ENCODE assay signal across 26 mouse cellular contexts in the genomic region with DNA sequence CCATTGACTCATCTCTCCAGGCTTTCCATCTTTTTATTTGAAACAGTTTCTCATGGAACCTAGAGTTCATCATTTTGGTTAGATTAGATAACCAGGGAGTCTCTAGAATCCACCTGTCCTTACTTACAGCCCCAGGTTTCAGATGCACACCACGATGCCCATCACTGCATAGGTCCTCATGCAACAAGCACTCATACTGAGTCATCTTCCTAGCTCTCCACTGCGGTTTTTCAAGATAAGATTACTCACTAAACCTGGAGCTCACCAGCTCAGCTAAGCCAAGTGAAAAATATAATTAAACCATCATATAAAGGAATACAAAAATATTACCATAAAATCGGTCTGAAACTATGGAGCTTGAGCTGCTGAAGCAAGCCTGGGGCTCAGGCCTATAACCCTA.
"Had no signal": no experiment of that assay in that cellular context is flagged by ENCODE, and none has a peak within 500 bp of the region (broad histone marks: within the 10 kb centered on the region; RNA-seq: fewer than 3 reads in every experiment).

No protein-coding gene starts in this region.

- H3K4me1 ChIP-seq: limb, embryonic 12.5 days; limb, embryonic 15.5 days; megakaryocyte, embryonic 14.5 days; neural tube, embryonic 12.5 days; neural tube, embryonic 15.5 days; stomach, embryonic 15.5 days had no signal

- H3K27ac ChIP-seq: left cerebral cortex, adult 2 months; limb, embryonic 12.5 days; limb, embryonic 15.5 days; liver, embryonic 14.5 days; macrophage; neural tube, embryonic 12.5 days; neural tube, embryonic 15.5 days; stomach, embryonic 15.5 days had no signal

- DNase-seq: kidney, adult 18-20 months; kidney, adult 9 months; kidney, postnatal 14 days; layer of hippocampus, postnatal 36 days; left cerebral cortex, postnatal 4 days; liver, postnatal 0 days; lung, embryonic 14.5 days; midbrain, embryonic 14.5 days; retina, postnatal 1 day; right cerebral cortex, postnatal 25 days; spleen, adult 18-20 months; thymus, adult 18-20 months; thymus, postnatal 14 days; thymus, postnatal 4 days had no signal

- H3K9ac ChIP-seq: limb, embryonic 12.5 days; limb, embryonic 15.5 days; liver, embryonic 14.5 days; liver, postnatal 0 days; lung, embryonic 14.5 days; neural tube, embryonic 12.5 days; neural tube, embryonic 15.5 days; stomach, embryonic 15.5 days had no signal

- H3K4me3 ChIP-seq: left cerebral cortex, adult 2 months; limb, embryonic 12.5 days; limb, embryonic 15.5 days; megakaryocyte, embryonic 14.5 days; neural tube, embryonic 12.5 days; neural tube, embryonic 15.5 days; stomach, embryonic 15.5 days had no signal

- ATAC-seq: liver, postnatal 0 days; lung, postnatal 0 days had no signal

- H3K27me3 ChIP-seq: limb, embryonic 12.5 days; limb, embryonic 15.5 days; megakaryocyte, embryonic 14.5 days; neural tube, embryonic 12.5 days; neural tube, embryonic 15.5 days; stomach, embryonic 15.5 days had no signal

- H3K36me3 ChIP-seq: limb, embryonic 15.5 days; neural tube, embryonic 15.5 days; stomach, embryonic 15.5 days had no signal

- H3K4me2 ChIP-seq: limb, embryonic 12.5 days; limb, embryonic 15.5 days; liver, embryonic 11.5 days; lung, embryonic 14.5 days; midbrain, embryonic 11.5 days; neural tube, embryonic 12.5 days; neural tube, embryonic 15.5 days; stomach, embryonic 15.5 days had no signal

- H3K9me3 ChIP-seq: limb, embryonic 12.5 days; limb, embryonic 15.5 days; megakaryocyte, embryonic 14.5 days; neural tube, embryonic 12.5 days; neural tube, embryonic 15.5 days; stomach, embryonic 15.5 days had no signal
